ENCODE assay signal across 9 mouse cellular contexts in the genomic region with DNA sequence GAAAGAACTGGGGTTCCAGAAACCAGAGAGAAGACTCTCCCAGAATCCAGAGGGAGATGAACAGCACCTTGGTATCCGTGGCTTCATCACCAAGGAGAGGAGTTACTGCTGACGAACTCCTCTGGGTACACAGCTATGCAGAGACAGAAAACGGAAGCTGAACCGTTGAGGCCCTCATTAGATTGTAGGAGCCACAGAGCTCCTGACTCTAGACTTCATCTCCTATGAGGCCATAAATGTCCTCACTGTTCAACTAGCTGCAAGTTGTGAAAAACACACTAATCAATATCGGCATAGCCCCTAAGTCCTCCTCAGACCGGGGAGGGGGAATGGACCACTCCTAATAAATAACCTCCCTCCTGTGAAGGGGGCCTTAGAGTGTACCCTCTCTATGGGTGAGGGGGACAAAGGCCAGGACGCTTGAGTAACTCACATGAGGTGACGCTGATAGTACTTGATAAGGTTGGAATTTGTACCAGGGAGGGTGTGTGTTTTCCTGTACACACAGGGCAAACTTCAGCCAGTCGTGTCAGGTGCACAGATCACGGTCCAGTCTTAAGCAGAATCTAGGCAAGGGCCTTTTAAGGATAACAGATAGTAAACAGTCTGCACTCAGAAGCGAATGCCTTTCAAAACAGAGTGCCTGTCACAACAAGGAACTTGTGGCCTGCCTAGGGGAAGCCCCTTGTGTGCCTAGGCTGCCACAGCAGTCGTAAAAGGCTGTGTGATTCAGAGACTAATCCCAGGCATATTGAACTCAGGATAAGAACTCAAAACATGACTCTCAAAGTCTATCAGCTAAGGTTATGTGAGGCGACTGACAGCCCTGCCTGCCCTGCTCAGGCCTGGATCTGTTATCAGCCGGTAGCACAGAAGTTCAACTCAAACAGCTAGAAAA.
DNase-seq lines count a peak whose midpoint lies in the region; ATAC-seq and TF ChIP-seq lines count a peak whose summit lies in the region.
"Had no signal": no experiment of that assay in that cellular context is flagged by ENCODE, and none has a peak within 500 bp of the region (broad histone marks: within the 10 kb centered on the region; RNA-seq: fewer than 3 reads in every experiment).

No protein-coding gene starts in this region.

- no peak for TF ChIP-seq CTCF in stomach, postnatal 0 days (IDR thresholded peaks at IDR 0.05; ENCODE audit: low read depth)

- ATAC-seq in liver, embryonic 12.5 days = peak; percentile 80
- ATAC-seq in stomach, postnatal 0 days (ENCODE audit: low FRiP score, low TSS enrichment) = peak; percentile 80

- H3K4me1 ChIP-seq in liver, embryonic 12.5 days = peaks cover 39% of the 10 kb centered on the region
- H3K4me1 ChIP-seq in stomach, postnatal 0 days (replicated peaks; ENCODE audit: control insufficient read depth, insufficient read depth) = no peaks in the 10 kb centered on the region
- no peaks in the 10 kb centered on the region for H3K4me1 ChIP-seq in limb, embryonic 10.5 days
- H3K4me1 ChIP-seq: embryonic facial prominence, embryonic 13.5 days had no signal

- no peak overlapping the region for H3K4me3 ChIP-seq in liver, embryonic 12.5 days
- H3K4me3 ChIP-seq in stomach, postnatal 0 days (ENCODE audit: low read depth, low read length) = no peak overlapping the region
- H3K4me3 ChIP-seq in limb, embryonic 10.5 days = no peak overlapping the region
- H3K4me3 ChIP-seq: embryonic facial prominence, embryonic 13.5 days had no signal

- peak overlapping the region; percentile 1 for H3K4me2 ChIP-seq in liver, embryonic 12.5 days
- no peak overlapping the region for H3K4me2 ChIP-seq in stomach, postnatal 0 days (replicated peaks; ENCODE audit: low read depth)
- H3K4me2 ChIP-seq: embryonic facial prominence, embryonic 13.5 days had no signal

- intact Hi-C loops in heart, postnatal 36 days (cut with DNase I) = loop anchor here (5.0 kb wide), 1 partner anchor 173 kb away; no protein-coding TSS in a partner anchor

- WGBS in liver, embryonic 12.5 days (ENCODE audit: insufficient replicate concordance) = 20% methylated on average over 14 of the region's 14 CpGs
- WGBS in stomach, postnatal 0 days = 43% methylated on average over 14 of the region's 14 CpGs
- 60% methylated on average over 14 of the region's 14 CpGs for WGBS in limb, embryonic 10.5 days

- no peaks in the 10 kb centered on the region for H3K27me3 ChIP-seq in liver, embryonic 12.5 days (replicated peaks)
- no peaks in the 10 kb centered on the region for H3K27me3 ChIP-seq in stomach, postnatal 0 days (ENCODE audit: control insufficient read depth, insufficient read depth, low read length)
- H3K27me3 ChIP-seq in limb, embryonic 10.5 days (ENCODE audit: low read depth, poor library complexity, severe bottlenecking) = no peaks in the 10 kb centered on the region
- H3K27me3 ChIP-seq: embryonic facial prominence, embryonic 13.5 days had no signal

- TF ChIP-seq EP300 in stomach, postnatal 0 days (optimal IDR thresholded peaks at IDR 0.05) = no peak

- H3K9ac ChIP-seq in liver, embryonic 12.5 days = no peak overlapping the region
- H3K9ac ChIP-seq in stomach, postnatal 0 days (ENCODE audit: low read length) = no peak overlapping the region
- H3K9ac ChIP-seq: embryonic facial prominence, embryonic 13.5 days had no signal

- H3K27ac ChIP-seq in liver, embryonic 12.5 days = peak overlapping the region; percentile 64
- no peak overlapping the region for H3K27ac ChIP-seq in stomach, postnatal 0 days (replicated peaks)
- no peak overlapping the region for H3K27ac ChIP-seq in limb, embryonic 10.5 days
- H3K27ac ChIP-seq: embryonic facial prominence, embryonic 13.5 days had no signal

- no peaks in the 10 kb centered on the region for H3K36me3 ChIP-seq in liver, embryonic 12.5 days
- H3K36me3 ChIP-seq in stomach, postnatal 0 days (ENCODE audit: control insufficient read depth, insufficient read depth, low read length) = no peaks in the 10 kb centered on the region
- no peaks in the 10 kb centered on the region for H3K36me3 ChIP-seq in limb, embryonic 10.5 days
- H3K36me3 ChIP-seq: embryonic facial prominence, embryonic 13.5 days had no signal

- DNase-seq in heart, adult 11 months = peak; percentile 91
- DNase-seq in heart, adult 8-10 months (ENCODE audit: low spot score) = no peak
- peak; percentile 23 to 34 for DNase-seq in heart, postnatal 36 days
- peak; percentile 33 for DNase-seq in stomach, postnatal 0 days (ENCODE audit: low spot score)
- no peak for DNase-seq in limb, embryonic 10.5 days (ENCODE audit: low spot score)
- DNase-seq in ovary, postnatal 10 days (ENCODE audit: low spot score) = no peak
- DNase-seq in embryo, embryonic 11 days = no peak

- no peaks in the 10 kb centered on the region for H3K9me3 ChIP-seq in liver, embryonic 12.5 days (replicated peaks)
- no peaks in the 10 kb centered on the region for H3K9me3 ChIP-seq in stomach, postnatal 0 days (ENCODE audit: control insufficient read depth, low read length)
- H3K9me3 ChIP-seq in limb, embryonic 10.5 days (replicated peaks) = no peaks in the 10 kb centered on the region
- H3K9me3 ChIP-seq: embryonic facial prominence, embryonic 13.5 days had no signal

Comparison
In these comparisons a context has a peak if more than half of its experiments do, and no peak if none do; other contexts are left out.
1. DNase-seq: peak in heart, adult 11 months (single experiment), heart, postnatal 36 days (2 of 2) and stomach, postnatal 0 days (single experiment); none in heart, adult 8-10 months (single experiment), limb, embryonic 10.5 days (single experiment), ovary, postnatal 10 days (single experiment) and embryo, embryonic 11 days (single experiment).